Mouse (Mus musculus): Measurements from ENCODE around the gene Gm43302. TPM values are rescaled to one million over a fixed set of nuclear protein-coding genes. Genes with fewer than 3 reads are reported as not detected.
"Not testable (repeated sequence)": the region's sequence is repeated elsewhere in the genome, so short reads cannot be mapped to it uniquely, and the experiment has no call there.

The Gm43302 gene
- total RNA-seq, 2 experiments from 2014 or later: 0.20 to 0.37 TPM

GRCm38 (mm10) chr5:105200791-105201355 lies 92.6 kb downstream of the Gm43302 start:
- not testable (repeated sequence) for DNase-seq (ENCODE audit: low spot score in 2 of 2)

- not testable (repeated sequence) for DNase-seq (ENCODE audit: low spot score in 2 of 2)
These were observed 94.3 kb downstream of the Gm43302 start for GRCm38 (mm10) chr5:105199149-105199548.

GRCm38 (mm10) chr5:105197915-105198560 lies 95.5 kb downstream of the Gm43302 start:
- DNase-seq (ENCODE audit: low spot score in 2 of 2): not testable (repeated sequence)

GRCm38 (mm10) chr5:105196308-105196707 lies 97.2 kb downstream of the Gm43302 start:
- not testable (repeated sequence) for DNase-seq (ENCODE audit: low spot score in 2 of 2)

- not testable (repeated sequence) for DNase-seq (ENCODE audit: low spot score in 2 of 2)
These were observed 101.0 kb downstream of the Gm43302 start for GRCm38 (mm10) chr5:105192536-105192935.

- no peak for DNase-seq (ENCODE audit: low spot score in 2 of 2)
These were observed 112.0 kb downstream of the Gm43302 start for GRCm38 (mm10) chr5:105181446-105181845.

Other genes with a start within 250 kb of the Gm43302 start
- gene Gbp9, start 154.2 kb downstream of the Gm43302 start, total RNA-seq (2021): 10 to 100 TPM in 1 of 2 experiments, 1 to 10 TPM in 1; 9.5 to 10.7 TPM
- under 1 TPM; 0.54 to 0.87 TPM for gene Gbp8, start 154.2 kb downstream of the Gm43302 start, total RNA-seq (2021)
- 1 to 10 TPM; 6.0 to 6.8 TPM for gene Gbp4, start 154.1 kb downstream of the Gm43302 start, total RNA-seq (2021)
- gene Gbp10, start 54.2 kb downstream of the Gm43302 start, total RNA-seq (2021): under 1 TPM in 1 of 2 experiments, not detected in 1; 0.17 TPM
- gene Gbp6, start within 50 bp of the Gm43302 start, total RNA-seq (2021): 1 to 10 TPM; 4.5 to 7.0 TPM
- gene Lrrc8b, start 122.1 kb upstream of the Gm43302 start, total RNA-seq (2021): 10 to 100 TPM; 85.8 TPM
- gene Lrrc8c, start 225.7 kb upstream of the Gm43302 start, total RNA-seq (2021): 10 to 100 TPM; 29.7 to 36.3 TPM

Measured in adrenal gland, postnatal 4 days (tissue).